Mouse (Mus musculus) forebrain, postnatal 0 days (tissue): ENCODE results near the gene Olfr1441. TPM values are rescaled to one million over a fixed set of nuclear protein-coding genes. Genes with fewer than 3 reads are reported as not detected.

Experiments
- ATAC-seq: fragments of 200-750 bp; cut with Nextera tagmentation; 2 replicates; pipeline ENCODE4 v1.8.0; 2017; ENCODE audit warnings: mild to moderate bottlenecking, moderate library complexity
- DNase-seq: peaks from one replicate; pipeline ENCODE4 v3.0.0-alpha.2; 2015
- H3K27ac ChIP-seq: fragments of 300-500 bp; sonication (generic); 2 replicates; pipeline ENCODE4 v1.5.1; 2014; ENCODE audit warnings: low read depth, mild to moderate bottlenecking, antibody characterized with exemption, low read length, moderate library complexity, mixed read lengths
- H3K27me3 ChIP-seq: fragments of 300-500 bp; sonication (generic); 2 replicates; pipeline ENCODE4 v1.6.1; 2014; ENCODE audit warnings: mild to moderate bottlenecking, low read length, mixed read lengths; ENCODE audit not compliant: insufficient read depth
- H3K36me3 ChIP-seq: fragments of 300-500 bp; sonication (generic); 2 replicates; pipeline ENCODE4 v1.6.1; 2014; ENCODE audit warnings: mild to moderate bottlenecking, moderate library complexity; ENCODE audit not compliant: insufficient read depth
- H3K4me1 ChIP-seq: fragments of 300-500 bp; sonication (generic); 2 replicates; pipeline ENCODE4 v1.6.1; 2014; ENCODE audit warnings: antibody characterized with exemption; ENCODE audit not compliant: insufficient read depth
- H3K4me2 ChIP-seq: fragments of 300-500 bp; sonication (generic); 2 replicates; pipeline ENCODE4 v1.6.1; 2014; ENCODE audit warnings: low read depth, mild to moderate bottlenecking, moderate library complexity
- H3K4me3 ChIP-seq: fragments of 300-500 bp; sonication (generic); 2 replicates; pipeline ENCODE4 v1.5.1; 2014; ENCODE audit warnings: low read depth, low read length, mixed read lengths
- H3K9ac ChIP-seq: fragments of 300-500 bp; sonication (generic); 2 replicates; pipeline ENCODE4 v1.6.1; 2014; ENCODE audit warnings: mild to moderate bottlenecking
- H3K9me3 ChIP-seq: fragments of 300-500 bp; sonication (generic); 2 replicates; pipeline ENCODE4 v1.6.1; 2016; ENCODE audit warnings: low read length
- CTCF ChIP-seq: sonication (generic); IDR thresholded peaks from 2 replicates; pipeline ENCODE4 v1.5.1; 2016; ENCODE audit warnings: antibody characterized with exemption, control low read depth, low read depth
- WGBS: fragments of 180-500 bp; shearing (Covaris S2); extraction: QIAGEN DNeasy Blood & Tissue Kit; methylation state at CpG from one replicate; pipeline ENCODE4 v1.1.7; 2014; 5-methylcytosine and 5-hydroxymethylcytosine counted together
- polyA plus RNA-seq: library from polyadenylated mRNA; unstranded; fragments of >200 nt; fragmentation: Nextera tagmentation; extraction: Ambion mirVana; gene quantifications from 2 replicates; pipeline ENCODE4 v1.2.1, GENCODE M21; 2015
- total RNA-seq: library from RNA; depleted of rRNA; stranded (reverse); fragments of >200 nt; gene quantifications from 2 replicates; pipeline ENCODE4 v1.2.3, GENCODE M21; 2014

Gene Olfr1441
- total and polyA plus RNA-seq, 2 experiments from 2014 or later, result not detected

- no peak for TF ChIP-seq CTCF
- no peak overlapping the region for H3K9ac ChIP-seq
- H3K27me3 ChIP-seq, result no peaks in the 10 kb centered on the region
- DNase-seq, result no peak
- no peak overlapping the region for H3K4me3 ChIP-seq
- H3K4me2 ChIP-seq, result no peak overlapping the region
- H3K27ac ChIP-seq, result no peak overlapping the region
- no peak for ATAC-seq
- H3K4me1 ChIP-seq, result no peaks in the 10 kb centered on the region
- WGBS, result 65% methylated on average over 5 of the region's 5 CpGs
- no peaks in the 10 kb centered on the region for H3K9me3 ChIP-seq
- no peaks in the 10 kb centered on the region for H3K36me3 ChIP-seq
Observed at GRCm38 (mm10) chr19:12440103-12440725, 23.0 kb downstream of the Olfr1441 start.

- ATAC-seq, result no peak
- Histone ChIP-seq H3K27ac (no peak overlapping the region), H3K4me2 (no peak overlapping the region), H3K9me3 (no peaks in the 10 kb centered on the region), H3K4me3 (no peak overlapping the region), H3K27me3 (no peaks in the 10 kb centered on the region), H3K36me3 (no peaks in the 10 kb centered on the region), H3K9ac (no peak overlapping the region), H3K4me1 (no peaks in the 10 kb centered on the region)
- 83% methylated on average over 4 of the region's 4 CpGs for WGBS
- no peak for DNase-seq
- TF ChIP-seq CTCF, result no peak
Observed at GRCm38 (mm10) chr19:12442560-12442959, 25.3 kb downstream of the Olfr1441 start.

- ATAC-seq (no peak), DNase-seq (no peak)
- H3K9me3 ChIP-seq, result no peaks in the 10 kb centered on the region
- no peak overlapping the region for H3K4me3 ChIP-seq
- no peaks in the 10 kb centered on the region for H3K4me1 ChIP-seq
- H3K9ac ChIP-seq, result no peak overlapping the region
- TF ChIP-seq CTCF, result no peak
- 89% methylated on average over 3 of the region's 3 CpGs for WGBS
- no peak overlapping the region for H3K27ac ChIP-seq
- H3K4me2 ChIP-seq, result no peak overlapping the region
- H3K36me3 ChIP-seq, result no peaks in the 10 kb centered on the region
- H3K27me3 ChIP-seq, result no peaks in the 10 kb centered on the region
Observed at GRCm38 (mm10) chr19:12445014-12445413, 27.8 kb downstream of the Olfr1441 start.

GRCm38 (mm10) chr19:12457401-12458066 lies 40.3 kb downstream of the Olfr1441 start:
- no peaks in the 10 kb centered on the region for H3K9me3 ChIP-seq
- WGBS, result 76% methylated on average over 12 of the region's 12 CpGs
- ATAC-seq (no peak), DNase-seq (peak; percentile 22)
- no peak overlapping the region for H3K4me3 ChIP-seq
- TF ChIP-seq CTCF, result no peak
- H3K4me2 ChIP-seq, result no peak overlapping the region
- H3K9ac ChIP-seq, result no peak overlapping the region
- H3K36me3 ChIP-seq, result no peaks in the 10 kb centered on the region
- H3K4me1 ChIP-seq, result no peaks in the 10 kb centered on the region
- H3K27ac ChIP-seq, result no peak overlapping the region
- no peaks in the 10 kb centered on the region for H3K27me3 ChIP-seq

GRCm38 (mm10) chr19:12459516-12459915 lies 42.3 kb downstream of the Olfr1441 start:
- Histone ChIP-seq H3K4me3 (no peak overlapping the region), H3K4me2 (no peak overlapping the region), H3K27ac (no peak overlapping the region), H3K27me3 (no peaks in the 10 kb centered on the region), H3K9me3 (no peaks in the 10 kb centered on the region), H3K4me1 (no peaks in the 10 kb centered on the region), H3K36me3 (no peaks in the 10 kb centered on the region; the same call in 1 of the 2 replicates), H3K9ac (no peak overlapping the region)
- DNase-seq (no peak), ATAC-seq (no peak)
- TF ChIP-seq CTCF, result no peak
- WGBS, result 80% methylated on average over 4 of the region's 4 CpGs

GRCm38 (mm10) chr19:12460282-12461249 lies 43.3 kb downstream of the Olfr1441 start, which contains the start of gene Mpeg1:
Mpeg1 (plus strand) TSS chr19:12460779.
- 81% methylated on average over 11 of the region's 11 CpGs for WGBS
- no peak for DNase-seq
- no peak for TF ChIP-seq CTCF

More at GRCm38 (mm10) chr19:12460282-12461249, 43.3 kb downstream of the Olfr1441 start, which contains the start of gene Mpeg1:
- Histone ChIP-seq H3K4me1 (no peaks in the 10 kb centered on the region), H3K4me2 (no peak within 1 kb of the TSS), H3K9me3 (no peaks in the 10 kb centered on the region), H3K36me3 (peaks cover 3% of the 10 kb centered on the region; the same call in 1 of the 2 replicates), H3K4me3 (no peak within 1 kb of the TSS), H3K27me3 (no peaks in the 10 kb centered on the region), H3K9ac (no peak within 1 kb of the TSS), H3K27ac (no peak within 1 kb of the TSS)
- no peak for ATAC-seq
